In the genomic region with DNA sequence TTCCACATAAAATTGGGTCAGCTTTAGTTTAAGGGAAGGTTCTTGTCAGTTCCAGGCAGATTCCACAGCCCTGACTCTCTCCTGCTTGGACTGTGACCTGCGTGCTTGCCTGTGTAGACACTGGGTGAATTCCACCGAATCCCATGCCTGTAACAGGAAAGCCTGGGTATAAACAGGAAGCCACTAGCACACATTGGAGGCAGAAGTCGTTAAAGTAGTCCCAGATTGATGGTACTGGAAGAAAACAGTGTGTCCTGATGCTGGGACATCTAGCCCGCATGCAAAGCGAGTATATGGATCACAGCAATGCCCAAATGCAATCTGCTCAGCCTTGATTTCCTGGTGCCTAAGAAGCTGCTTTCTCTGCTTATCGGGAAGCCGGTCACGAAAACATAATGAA, we compare ENCODE assay signal across 11 mouse cellular contexts.
DNase-seq lines count a peak whose midpoint lies in the region.
"Had no signal": no experiment of that assay in that cellular context is flagged by ENCODE, and none has a peak within 500 bp of the region (broad histone marks: within the 10 kb centered on the region; RNA-seq: fewer than 3 reads in every experiment).

No protein-coding gene starts in this region.

- peak; percentile 83 for DNase-seq in heart, adult 11 months
- DNase-seq in heart, postnatal 14 days = no peak
- peak; percentile 13 for DNase-seq in layer of hippocampus, adult 9-11 months
- DNase-seq in layer of hippocampus, postnatal 25 days (ENCODE audit: extremely low spot score in 1 of 2, low spot score in 1 of 2) = no peak
- peak; percentile 34 for DNase-seq in kidney, postnatal 14 days
- DNase-seq in lung, postnatal 25 days (ENCODE audit: low spot score) = peak; percentile 71
- DNase-seq in ovary, postnatal 14 days (ENCODE audit: low spot score) = no peak
- no peak for DNase-seq in left cerebral cortex, adult 18-20 months (ENCODE audit: low spot score in 2 of 2)
- DNase-seq: cerebellum, adult 11 months; gastrocnemius, postnatal 14 days; right cerebral cortex, postnatal 4 days had no signal

- intact Hi-C loops in heart, postnatal 14 days (cut with DNase I) = no loop called here

Comparison
In these comparisons a context has a peak if more than half of its experiments do, and no peak if none do; other contexts are left out.
1. DNase-seq: peak in heart, adult 11 months (single experiment), layer of hippocampus, adult 9-11 months (single experiment), kidney, postnatal 14 days (single experiment) and lung, postnatal 25 days (single experiment); none in heart, postnatal 14 days (0 of 2), layer of hippocampus, postnatal 25 days (0 of 2), ovary, postnatal 14 days (single experiment) and left cerebral cortex, adult 18-20 months (0 of 2).